Mouse (Mus musculus): ENCODE measurements around the gene Mthfsd. TPM values are rescaled to one million over a fixed set of nuclear protein-coding genes. Genes with fewer than 3 reads are reported as not detected.

Gene Mthfsd
- 21.3 TPM for polyA plus RNA-seq (2014; fragmentation: Illumina TruSeq; extraction: RNeasy Lipid Tissue Mini Kit (QIAGEN cat#74804); ENCODE audit: insufficient read depth, low read depth, low replicate concordance)

DNA sequence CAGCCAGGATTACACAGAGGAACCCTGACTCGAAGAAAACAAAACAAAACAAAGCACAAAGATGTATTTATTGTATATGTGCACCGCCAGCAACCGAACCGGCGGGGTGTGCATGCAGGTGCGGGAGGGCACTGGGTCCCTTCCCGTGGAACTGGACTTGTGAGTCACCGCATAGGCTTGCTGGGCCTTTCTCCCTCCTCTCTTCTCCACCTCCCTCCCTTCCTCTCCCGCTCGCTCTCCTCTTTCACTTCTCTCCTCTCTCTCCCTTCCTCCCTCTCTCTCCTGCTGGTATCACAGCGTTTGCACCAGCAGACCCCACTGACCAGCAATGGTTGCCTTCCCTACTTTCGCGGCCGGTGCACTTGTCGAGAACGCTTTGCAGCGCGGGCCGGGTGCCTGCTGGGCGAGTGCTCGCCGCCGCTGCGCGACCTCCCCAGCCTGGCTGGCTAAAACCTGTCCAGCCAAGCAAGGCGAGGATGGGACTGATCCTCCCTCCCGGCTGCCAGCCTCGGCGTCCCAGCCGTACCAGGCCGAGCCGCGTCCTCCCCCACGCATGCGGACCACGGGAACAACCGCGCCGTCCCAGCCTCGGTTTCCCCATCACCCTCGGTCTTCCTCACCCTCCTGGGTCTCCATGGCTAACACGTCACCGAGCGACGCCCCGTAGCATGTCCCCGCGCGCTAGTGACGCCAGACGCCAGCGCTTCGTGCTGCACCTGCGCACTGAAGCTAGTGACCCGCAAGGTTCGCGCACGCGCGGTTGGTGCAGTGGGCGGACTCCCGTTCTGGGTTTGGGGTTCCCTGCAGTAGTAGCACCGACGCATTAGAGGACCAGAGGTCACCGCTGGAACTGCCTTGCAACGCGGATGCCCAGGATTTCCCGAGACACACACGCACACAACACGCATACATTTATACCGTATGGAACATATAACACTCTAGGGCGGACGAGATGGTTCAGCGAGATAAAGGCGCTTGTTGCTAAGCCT, at the start of gene Mthfsd:
Gene Mthfsd (minus strand): TSS at position 725 of the 989 bp plus-strand sequence.

DNA sequence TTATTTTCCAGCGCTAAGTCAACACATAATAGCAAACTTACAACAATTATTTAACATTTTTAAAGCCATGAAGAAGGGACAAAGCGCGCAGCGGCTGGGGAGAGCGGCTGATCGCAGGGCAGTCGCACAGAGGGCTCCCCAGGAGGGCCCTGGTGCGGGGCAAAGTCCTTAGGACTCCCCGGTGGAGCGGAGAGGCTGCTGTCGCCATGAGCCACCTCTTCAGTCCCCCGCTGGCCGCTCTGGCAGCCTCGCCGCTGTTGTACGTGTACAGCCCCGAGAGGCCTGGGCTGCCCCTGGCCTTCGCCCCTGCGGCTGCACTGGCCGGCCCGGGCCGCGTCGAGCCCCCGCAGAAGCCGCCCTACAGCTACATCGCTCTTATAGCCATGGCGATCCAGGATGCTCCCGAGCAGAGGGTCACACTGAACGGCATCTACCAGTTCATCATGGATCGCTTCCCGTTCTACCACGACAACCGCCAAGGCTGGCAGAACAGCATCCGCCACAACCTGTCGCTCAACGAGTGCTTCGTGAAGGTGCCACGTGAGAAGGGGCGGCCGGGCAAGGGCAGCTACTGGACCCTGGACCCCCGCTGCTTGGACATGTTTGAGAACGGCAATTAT, 19.7 kb upstream of the Mthfsd start, which contains the start of gene Foxl1:
Gene Foxl1 (plus strand): TSS at position 185 of the 620 bp plus-strand sequence.

DNA sequence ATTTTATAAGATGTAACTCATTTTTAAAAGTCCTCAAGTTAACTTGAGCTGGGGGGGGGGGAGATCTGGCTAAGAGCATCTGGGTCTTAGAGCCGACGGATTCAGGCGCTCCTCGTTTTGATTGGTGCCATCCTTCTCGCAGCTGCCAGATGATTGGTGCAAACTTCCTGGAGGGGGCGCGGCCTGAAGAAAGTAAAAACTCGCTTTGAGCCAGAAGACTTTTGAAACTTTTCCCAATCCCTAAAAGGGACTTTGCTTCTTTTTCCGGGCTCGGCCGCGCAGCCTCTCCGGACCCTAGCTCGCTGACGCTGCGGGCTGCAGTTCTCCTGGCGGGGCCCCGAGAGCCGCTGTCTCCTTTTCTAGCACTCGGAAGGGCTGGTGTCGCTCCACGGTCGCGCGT, 7.8 kb upstream of the Mthfsd start, which contains the start of gene Foxc2:
Gene Foxc2 (plus strand): TSS at position 224 of the 400 bp plus-strand sequence.

DNA sequence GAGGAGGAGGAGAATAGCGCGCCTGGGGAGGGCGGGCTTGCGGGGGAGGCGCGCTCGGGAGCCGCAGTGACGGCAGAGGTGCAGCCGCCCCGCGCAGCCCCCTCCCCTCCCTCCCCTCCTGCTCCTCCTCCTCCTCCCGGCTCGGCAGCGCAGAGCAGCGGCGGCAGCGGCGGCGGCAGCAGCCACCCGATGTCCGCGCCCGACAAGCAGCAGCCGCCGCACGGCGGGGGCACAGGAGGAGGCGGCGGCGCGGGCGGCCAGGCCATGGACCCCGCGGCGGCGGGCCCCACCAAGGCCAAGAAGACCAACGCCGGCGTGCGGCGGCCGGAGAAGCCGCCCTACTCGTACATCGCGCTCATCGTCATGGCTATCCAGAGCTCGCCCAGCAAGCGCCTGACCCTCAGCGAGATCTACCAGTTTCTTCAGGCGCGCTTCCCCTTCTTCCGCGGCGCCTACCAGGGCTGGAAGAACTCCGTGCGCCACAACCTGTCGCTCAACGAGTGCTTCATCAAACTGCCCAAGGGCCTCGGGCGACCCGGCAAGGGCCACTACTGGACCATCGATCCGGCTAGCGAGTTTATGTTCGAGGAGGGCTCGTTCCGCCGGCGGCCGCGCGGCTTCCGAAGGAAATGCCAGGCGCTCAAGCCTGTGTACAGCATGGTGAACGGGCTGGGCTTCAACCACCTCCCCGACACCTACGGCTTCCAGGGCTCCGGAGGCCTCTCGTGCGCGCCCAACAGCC, 23.8 kb downstream of the Mthfsd start, which contains the start of gene Foxf1:
Gene Foxf1 (plus strand): TSS at position 177 of the 742 bp plus-strand sequence.

Other genes starting within 250 kb of the Mthfsd start
- 150 TPM for gene Foxf1, start 24.0 kb downstream of the Mthfsd start, polyA plus RNA-seq (2014; fragmentation: Illumina TruSeq; extraction: RNeasy Lipid Tissue Mini Kit (QIAGEN cat#74804); ENCODE audit: insufficient read depth, low read depth, low replicate concordance)
- 0.38 TPM for gene Foxc2, start 7.8 kb upstream of the Mthfsd start, polyA plus RNA-seq (2014; fragmentation: Illumina TruSeq; extraction: RNeasy Lipid Tissue Mini Kit (QIAGEN cat#74804); ENCODE audit: insufficient read depth, low read depth, low replicate concordance)
- 0.70 TPM for gene Foxl1, start 19.5 kb upstream of the Mthfsd start, polyA plus RNA-seq (2014; fragmentation: Illumina TruSeq; extraction: RNeasy Lipid Tissue Mini Kit (QIAGEN cat#74804); ENCODE audit: insufficient read depth, low read depth, low replicate concordance)